Mouse (Mus musculus): ENCODE results near the gene Gbp9. TPM values are rescaled to one million over a fixed set of nuclear protein-coding genes. Genes with fewer than 3 reads are reported as not detected.
"Not testable (repeated sequence)": the region's sequence is repeated elsewhere in the genome, so short reads cannot be mapped to it uniquely, and the experiment has no call there.

Gbp9 gene
- 0.39 and 0.41 TPM in 2 replicates for total RNA-seq (2017)

DNA sequence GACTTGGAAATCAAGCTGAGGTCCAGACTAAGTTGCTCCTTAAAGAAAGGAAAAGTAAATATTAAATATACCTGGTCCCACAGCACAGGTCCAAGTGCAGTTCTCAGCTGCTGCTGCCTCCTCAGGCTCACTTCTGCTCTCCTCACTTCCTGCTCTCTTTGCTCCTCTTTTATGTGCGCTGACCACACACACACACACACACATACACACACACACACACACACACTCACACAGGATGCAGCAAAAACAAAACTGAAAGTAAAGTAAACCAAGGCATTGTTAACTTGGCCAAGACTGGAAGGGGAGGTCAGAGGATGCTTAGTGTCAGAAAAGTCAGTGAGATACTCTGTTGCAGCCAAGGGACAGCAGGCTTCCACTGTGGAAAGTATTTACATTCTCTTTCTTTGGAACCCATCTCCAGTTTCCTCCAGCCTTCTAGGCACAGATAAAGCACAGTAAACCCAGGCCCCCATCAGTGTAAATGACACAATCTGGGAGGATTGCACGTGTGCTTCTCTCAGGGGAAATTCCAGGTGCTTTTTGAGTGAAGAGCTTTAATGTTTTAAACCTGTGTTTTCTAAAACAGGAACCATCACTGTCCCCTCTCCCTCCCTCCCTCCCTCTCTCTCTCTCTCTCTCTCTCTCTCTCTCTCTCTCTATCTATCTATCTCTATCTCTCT, at the start of gene Gbp9, which contains the start of the genes Gbp8 and Gbp4:
Gene Gbp9, minus strand, starts transcription at position 131 of the 680 bp plus-strand sequence.
Gene Gbp8, minus strand, starts transcription at position 132 of the 680 bp plus-strand sequence.
Gene Gbp4, minus strand, starts transcription at position 178 of the 680 bp plus-strand sequence.
- peak; percentile 42 for ATAC-seq (replicated peaks; ENCODE audit: low read depth, poor library complexity, severe bottlenecking)

DNA sequence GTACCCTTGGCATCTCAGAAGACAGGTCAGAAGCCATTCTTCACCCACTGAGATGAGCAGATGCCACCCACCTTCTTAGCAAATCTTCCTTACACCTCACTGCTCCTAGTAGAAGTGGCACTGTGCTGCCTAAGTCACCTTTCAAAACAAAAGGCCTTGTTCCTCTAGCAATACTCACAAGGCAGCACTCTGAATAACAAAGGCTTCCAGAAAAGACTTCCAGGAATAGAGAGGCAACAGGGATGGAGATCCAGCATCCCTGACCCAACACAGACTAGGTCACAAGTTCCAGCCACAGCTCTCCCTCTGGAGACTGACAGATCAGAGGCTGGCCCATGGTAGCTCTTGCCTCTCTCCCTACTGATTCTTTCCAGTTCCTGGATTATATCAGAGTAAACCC, 42.1 kb upstream of the Gbp9 start:
- ATAC-seq (replicated peaks; ENCODE audit: low read depth, poor library complexity, severe bottlenecking): no peak

DNA sequence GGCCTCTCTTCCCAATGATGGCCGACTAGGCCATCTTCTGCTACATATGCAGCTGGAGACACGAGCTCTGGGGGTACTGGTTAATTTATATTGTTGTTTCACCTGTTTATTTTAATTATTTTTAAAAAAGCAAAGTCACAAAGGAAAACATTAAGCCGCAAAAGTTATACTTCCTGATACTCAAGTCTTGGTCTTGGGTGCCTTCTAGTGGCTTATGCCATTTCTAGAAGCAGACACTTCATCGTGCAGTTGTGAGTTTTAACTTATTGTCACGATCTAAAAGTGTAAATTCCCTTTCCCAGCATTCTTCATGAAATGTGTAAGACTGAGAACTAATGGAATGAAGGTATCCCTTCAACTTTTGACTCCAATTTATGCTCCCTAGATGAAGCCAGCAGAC, 17.2 kb upstream of the Gbp9 start:
- ATAC-seq (replicated peaks; ENCODE audit: low read depth, poor library complexity, severe bottlenecking): no peak

DNA sequence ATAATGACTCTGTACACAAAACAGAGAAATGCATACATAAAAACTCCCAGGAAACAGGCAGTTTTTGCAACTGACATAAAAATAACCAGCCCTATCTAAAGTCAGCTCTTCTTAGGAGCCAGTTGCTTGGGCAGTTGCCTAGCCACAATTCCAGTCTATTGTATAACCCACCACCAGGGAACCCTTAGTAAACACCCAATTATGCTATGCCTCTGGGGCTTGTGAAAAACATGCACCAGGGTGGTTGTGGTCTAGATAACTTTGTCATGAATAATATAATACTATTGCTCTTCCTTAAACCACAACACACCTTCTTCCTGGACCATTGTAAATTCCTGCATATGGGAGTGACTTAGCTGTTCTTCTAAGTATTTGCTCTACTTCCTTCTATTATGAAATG, 14.7 kb upstream of the Gbp9 start:
- no peak for ATAC-seq (replicated peaks; ENCODE audit: low read depth, poor library complexity, severe bottlenecking)

DNA sequence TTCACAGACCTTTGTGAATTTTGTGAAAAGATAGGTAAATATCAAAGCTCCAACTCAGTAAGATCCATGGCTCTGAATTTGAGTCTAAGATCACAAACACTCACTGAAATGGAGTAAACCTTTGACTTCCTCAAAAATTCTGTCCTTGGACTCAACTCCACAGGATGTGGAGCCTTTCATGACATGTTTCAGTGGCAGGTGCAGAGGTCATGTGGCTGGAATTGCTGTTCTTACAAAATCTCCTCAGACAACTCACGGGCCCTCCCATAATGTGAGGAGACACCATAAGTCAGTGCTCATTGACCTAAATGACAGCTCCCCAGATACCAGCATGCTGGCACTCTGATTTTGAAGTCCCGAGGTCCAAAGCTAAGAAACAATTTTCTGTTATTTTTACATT, 8.7 kb upstream of the Gbp9 start:
- ATAC-seq (replicated peaks; ENCODE audit: low read depth, poor library complexity, severe bottlenecking): peak; percentile 60; the same call in 1 of the 2 replicates

DNA sequence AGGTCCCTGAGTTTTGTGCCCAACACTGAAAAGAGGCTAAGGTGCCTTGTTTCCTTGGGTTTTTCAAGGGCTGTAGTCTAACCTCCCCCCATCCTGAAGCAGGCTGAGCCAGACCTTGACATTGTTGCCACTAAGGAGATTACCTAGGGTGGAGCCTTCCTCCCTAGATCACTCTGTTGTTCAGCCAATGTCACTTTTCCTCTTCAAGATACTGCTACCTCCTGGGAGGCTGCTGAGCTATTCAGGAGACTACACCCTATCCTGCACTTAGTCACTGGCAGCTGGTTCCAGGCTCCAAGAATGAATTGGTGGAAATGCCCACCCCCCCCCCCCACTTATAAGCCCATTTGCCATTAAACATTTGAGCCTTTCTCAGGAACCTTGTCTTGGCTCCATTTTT, 7.1 kb upstream of the Gbp9 start:
- ATAC-seq (replicated peaks; ENCODE audit: low read depth, poor library complexity, severe bottlenecking): no peak

DNA sequence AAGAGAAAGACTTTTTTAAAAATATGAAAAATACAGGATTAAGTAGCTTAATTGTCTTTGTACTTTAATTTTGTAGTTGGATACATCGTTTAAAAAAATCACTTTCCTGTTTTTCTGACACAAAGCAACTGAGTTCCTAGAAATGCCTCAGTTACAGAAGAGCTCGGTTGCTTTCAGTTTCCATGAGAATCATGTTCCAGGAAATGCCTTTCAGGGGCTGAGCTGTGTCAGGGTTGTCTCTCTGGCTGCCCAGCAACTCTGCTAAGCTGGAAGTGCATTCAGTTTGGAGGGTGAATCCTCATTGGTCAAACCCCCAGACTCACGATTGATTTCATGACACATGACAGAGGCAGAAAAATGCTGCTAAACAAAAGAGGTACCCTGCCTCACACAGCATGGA, 6.4 kb upstream of the Gbp9 start:
- peak; percentile 22 for ATAC-seq (replicated peaks; ENCODE audit: low read depth, poor library complexity, severe bottlenecking)

DNA sequence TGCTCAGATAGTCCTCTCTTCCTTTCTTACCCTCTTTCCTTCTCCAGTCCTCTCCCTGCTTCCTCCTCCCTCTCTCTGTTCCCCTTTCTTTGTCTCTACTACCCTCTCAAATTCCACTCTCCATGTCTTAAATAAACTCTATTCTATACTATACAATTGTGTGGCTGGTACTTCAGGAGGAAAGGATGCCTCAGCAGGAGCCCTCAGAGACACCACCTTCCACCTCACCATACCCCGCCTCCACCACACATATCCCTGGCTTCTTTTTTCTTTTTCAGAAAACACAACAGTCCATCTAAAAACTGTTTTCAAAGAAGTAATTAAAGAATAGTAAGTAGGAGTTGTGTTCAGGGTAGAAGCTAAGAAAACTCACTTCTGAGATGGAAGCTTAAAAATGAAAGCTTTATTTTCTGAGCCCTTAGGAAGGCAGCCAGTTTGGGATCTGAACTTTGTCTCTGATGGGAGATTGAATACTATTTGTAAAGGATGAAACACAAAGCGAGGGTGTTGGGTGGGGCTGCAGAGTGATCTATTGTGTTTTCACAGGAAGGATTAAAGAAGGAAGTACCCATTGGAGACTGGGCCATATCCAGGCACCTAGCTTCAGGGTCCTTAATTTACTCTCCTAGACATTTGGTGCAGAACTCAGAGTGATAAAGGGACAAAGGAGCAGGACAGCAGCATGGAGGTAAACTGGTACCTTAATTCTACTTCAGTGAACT, 911 bp upstream of the Gbp9 start:
- not testable (repeated sequence) for ATAC-seq (replicated peaks; ENCODE audit: low read depth, poor library complexity, severe bottlenecking)

DNA sequence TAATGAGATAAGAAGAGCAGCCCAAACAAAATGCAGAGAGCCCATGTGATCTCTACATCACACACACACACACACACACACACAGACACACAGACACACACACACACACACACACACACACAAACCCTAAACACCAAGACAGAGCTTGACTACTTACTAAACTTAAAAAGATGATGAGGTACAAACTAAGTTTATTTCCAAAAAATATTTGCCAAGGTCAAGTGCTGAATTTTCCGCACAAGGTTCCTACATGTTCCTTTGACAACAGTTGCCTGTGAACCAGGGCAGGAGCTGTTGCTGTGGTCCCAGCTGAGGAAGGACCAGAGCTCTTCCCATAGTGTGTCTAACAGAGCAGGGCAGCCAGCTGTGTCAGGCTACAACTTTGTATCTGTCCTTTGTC, 433 bp downstream of the Gbp9 start:
- no peak for ATAC-seq (replicated peaks; ENCODE audit: low read depth, poor library complexity, severe bottlenecking)

DNA sequence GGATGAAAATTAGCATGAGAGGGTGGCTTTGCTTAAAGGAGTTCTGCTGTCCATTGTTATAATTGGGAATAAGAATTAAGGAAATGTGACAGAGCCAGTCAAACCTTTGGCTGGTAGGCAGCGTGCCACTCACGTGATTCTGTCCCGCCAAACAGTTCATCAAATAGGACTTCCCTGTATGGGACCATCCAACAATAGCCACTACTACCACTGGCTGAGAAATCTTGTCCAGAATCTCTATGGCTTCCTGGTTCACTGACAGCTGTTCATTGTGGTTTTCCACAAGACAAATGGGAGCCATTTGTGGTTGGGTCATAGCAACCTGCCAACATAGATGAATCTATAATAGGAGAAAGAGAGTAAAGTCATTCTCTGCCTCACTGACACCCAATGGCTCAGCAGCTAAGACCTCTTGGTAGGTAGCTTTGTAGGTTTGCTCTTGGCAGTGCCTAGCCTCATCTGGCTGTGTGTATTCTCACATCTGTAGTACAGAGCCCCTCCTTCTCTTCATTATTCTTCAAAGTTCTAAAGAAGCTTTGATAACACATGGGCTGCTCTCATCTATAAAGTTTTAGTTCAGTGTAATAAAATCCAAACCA, 2.5 kb downstream of the Gbp9 start:
- ATAC-seq (replicated peaks; ENCODE audit: low read depth, poor library complexity, severe bottlenecking): peak; percentile 61

DNA sequence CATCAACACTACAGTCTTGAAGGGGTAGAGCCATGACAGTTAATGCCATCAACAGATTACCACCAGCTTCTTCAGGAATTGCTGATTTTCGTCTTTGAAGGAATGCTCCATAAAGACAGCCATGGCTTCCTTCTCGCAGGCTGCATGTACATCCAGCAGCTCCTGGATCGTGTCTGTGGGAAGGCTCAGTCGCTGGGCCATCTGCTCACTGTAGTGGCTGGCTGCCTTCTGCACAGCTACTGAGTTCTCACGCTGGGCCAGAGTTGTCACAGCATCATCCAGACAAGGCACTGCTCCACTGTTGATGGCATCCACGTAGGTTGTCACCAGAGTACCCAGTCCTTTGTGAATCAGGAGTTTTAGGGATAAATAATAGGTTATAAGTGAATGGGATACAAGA, 17.6 kb downstream of the Gbp9 start:
- ATAC-seq (replicated peaks; ENCODE audit: low read depth, poor library complexity, severe bottlenecking): not testable (repeated sequence)

DNA sequence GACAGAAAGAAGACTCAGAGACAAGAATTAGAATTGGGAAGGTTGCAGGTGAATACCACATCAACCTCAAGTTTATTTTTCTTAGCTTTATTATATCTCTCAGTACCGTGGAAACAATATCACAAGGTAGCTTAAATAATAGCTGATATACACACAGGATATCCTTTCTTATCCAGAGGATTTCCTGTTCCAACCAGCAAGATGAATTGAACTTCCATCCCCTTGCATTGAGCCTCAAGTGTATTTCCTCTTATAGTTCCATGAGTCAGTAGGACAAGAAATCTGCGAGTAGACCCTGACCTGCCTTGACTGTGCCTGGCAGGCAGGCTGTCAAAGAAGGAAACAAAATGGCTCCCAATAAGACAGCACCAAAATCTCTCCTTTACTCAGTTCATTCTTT, 23.6 kb downstream of the Gbp9 start:
- no peak for ATAC-seq (replicated peaks; ENCODE audit: low read depth, poor library complexity, severe bottlenecking)

DNA sequence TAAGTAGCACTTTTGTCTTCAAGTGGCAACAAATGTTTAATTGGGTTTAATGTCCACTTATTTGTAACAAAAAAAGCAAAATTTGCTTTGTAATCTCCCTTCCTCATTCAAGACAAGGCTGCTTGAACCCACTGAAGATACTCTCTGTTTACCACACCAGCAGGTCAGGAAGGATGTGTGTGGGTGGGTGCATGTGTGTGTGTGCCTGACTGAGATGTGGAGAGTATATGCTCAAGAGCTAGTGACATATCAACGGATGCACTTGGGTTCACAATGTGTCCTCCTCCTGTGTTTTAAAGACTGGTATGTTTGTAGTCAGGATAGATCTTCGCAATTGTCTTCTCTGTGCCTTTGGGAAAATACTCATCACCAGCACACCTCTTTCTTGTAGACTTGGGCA, 24.6 kb downstream of the Gbp9 start:
- ATAC-seq (replicated peaks; ENCODE audit: low read depth, poor library complexity, severe bottlenecking): peak; percentile 60

DNA sequence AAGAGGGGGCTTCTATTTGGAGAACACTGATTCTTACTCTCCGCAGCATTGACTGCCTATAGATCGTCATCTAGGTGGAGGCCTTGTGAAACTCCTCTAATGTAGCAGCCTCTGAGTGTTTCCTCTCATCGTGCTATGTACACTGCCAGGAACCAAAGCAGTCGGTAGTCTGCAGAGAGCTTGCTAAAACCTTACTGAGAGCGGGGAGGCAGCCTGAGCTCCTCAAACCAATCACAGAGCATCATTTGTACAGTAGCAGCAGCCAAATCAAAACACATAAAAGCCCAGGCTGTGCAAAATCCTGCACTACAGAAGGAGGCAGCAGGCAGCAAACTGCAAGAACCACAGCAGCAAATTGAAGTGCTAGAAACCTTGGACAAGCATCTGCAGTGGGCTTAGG, 25.7 kb downstream of the Gbp9 start:
- no peak for ATAC-seq (replicated peaks; ENCODE audit: low read depth, poor library complexity, severe bottlenecking)

DNA sequence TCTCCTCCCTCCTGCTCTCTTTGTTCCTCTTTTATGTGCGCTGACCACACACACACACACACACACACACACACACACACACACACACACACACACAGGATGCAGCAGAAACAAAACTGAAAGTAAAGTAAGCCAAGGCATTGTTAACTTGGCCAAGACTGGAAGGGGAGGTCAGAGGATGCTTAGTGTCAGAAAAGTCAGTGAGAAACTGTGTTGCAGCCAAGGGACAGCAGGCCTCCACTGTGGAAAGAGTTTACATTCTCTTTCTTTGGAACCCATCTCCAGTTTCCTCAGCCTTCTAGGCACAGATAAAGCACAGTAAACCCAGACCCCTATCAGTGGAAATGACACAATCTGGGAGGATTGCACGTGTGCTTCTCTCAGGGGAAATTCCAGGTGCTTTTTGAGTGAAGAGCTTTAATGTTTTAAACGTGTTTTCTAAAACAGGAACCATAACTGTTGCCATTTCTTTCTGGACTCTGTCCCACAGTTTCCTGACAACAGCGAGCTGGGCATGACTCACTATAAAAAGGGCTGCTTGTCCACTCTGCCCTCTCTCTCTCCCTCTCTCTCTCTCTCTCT, 29.0 kb downstream of the Gbp9 start:
- peak; percentile 81 for ATAC-seq (replicated peaks; ENCODE audit: low read depth, poor library complexity, severe bottlenecking)

DNA sequence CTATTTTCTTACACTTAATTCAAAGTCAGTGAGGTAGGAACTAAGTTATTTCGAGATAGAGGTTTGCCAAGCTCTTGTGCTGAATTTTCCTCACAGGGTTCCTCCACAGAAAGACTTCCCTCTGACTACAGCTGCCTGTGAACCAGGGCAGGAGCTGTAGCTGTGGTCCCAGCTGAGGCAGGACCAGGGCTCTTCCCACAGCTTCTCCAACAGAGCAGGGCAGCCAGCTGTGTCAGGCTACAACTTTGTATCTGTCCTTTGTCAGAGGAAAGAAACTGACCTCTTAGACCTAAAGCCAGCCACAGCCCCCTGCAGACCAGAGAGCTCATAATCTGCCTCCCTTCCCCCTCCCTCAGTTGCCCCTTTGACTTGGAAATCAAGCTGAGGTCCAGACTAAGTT, 29.6 kb downstream of the Gbp9 start:
- not testable (repeated sequence) for ATAC-seq (replicated peaks; ENCODE audit: low read depth, poor library complexity, severe bottlenecking)

DNA sequence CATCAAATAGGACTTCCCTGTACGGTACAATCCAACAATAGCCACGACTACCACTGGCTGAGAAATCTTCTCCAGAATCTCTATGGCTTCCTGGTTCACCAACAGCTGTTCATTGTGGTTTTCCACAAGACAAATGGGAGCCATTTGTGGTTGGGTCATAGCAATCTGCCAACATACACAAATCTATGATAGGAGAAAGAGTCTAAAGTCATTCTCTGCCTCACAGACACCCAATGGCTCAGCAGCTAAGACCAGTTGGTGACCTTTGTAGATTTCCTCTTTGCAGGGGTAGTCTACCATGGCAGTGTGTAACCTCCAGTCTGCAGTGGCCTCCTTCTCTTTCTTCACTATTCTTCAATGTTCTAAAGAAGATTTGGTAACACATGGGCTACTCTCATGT, 33.6 kb downstream of the Gbp9 start:
- ATAC-seq (replicated peaks; ENCODE audit: low read depth, poor library complexity, severe bottlenecking): peak; percentile 69

DNA sequence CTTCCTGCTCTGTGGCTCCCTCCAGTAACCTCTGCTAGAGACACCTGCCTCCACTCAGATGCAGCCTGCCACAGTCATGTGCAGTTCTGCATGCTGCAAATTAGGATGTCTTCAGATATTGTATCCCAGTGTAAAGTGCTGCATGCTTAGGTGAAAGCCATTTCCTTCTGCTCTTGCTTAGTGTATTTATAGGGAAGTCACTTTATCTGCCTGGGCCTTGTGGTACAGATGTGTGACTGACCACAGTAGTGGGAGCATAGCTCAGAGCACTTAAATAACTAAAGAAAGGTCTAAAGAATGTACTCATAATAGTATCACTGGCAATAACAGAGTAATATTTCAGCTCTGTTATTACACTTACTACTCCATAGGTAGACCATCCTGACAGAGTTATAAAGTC, 57.4 kb downstream of the Gbp9 start:
- ATAC-seq (replicated peaks; ENCODE audit: low read depth, poor library complexity, severe bottlenecking): peak; percentile 63

DNA sequence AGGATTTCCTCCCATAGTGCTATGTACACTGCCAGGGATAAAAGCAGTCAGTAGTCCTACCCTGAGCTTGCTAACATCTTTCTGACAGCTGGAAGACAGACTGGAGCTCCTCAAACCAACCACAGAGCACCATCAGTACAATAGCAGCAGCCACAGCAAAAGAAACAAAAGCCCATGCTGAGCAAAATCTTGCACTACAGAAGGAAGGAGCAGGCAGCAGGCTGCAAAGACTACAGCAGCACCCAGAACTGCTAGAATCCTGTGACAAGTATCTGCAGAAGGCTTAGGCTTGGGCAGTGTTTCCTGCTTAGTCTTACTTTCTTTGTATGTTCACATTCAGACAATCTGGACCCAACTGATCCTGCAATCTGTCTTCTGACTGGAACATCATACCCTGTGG, 71.0 kb downstream of the Gbp9 start:
- not testable (repeated sequence) for ATAC-seq (replicated peaks; ENCODE audit: low read depth, poor library complexity, severe bottlenecking)

DNA sequence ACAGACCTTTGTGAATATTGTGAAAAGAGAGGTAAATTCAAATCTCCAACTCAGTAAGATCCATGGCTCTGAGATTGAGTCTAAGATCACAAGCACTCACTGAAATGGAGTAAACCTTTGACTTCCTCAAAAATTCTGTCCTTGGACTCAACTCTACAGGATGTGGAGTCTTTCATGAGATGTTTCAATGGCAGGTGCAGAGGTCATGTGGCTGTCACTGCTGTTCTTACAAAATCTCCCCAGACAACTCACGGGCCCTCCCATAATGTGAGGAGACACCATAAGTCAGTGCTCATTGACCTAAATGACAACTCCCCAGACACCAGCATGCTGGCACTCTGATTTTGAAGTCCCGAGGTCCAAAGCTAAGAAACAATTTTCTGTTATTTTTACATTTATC, 74.9 kb downstream of the Gbp9 start:
- peak; percentile 60; the same call in 1 of the 2 replicates for ATAC-seq (replicated peaks; ENCODE audit: low read depth, poor library complexity, severe bottlenecking)

DNA sequence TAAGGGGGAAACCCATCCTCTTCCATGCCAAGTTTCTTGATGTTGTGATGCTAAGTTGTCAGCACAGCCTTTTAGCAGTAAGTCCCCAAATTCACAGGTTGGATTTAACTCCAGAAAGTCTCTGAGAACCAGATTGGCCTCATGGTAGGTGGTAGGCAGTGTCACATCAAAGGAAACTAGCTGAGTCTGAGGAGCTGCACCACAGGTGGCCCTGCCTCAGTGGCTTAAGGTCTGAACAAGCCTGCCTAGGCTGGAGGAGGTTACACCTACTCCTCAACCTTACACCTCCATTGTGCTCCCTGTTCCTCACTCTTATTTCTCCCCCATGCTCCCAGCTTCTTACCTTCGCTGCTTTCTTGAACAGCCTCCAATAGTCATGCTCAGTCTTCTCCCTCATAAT, 76.0 kb downstream of the Gbp9 start:
- ATAC-seq (replicated peaks; ENCODE audit: low read depth, poor library complexity, severe bottlenecking): no peak
